Comparison of ENCODE assay signal across 13 mouse cellular contexts in genomic region chr3:30004888-30005405, GRCm38 (mm10).
DNase-seq lines count a peak whose midpoint lies in the region; ATAC-seq lines count a peak whose summit lies in the region.
"Had no signal": no experiment of that assay in that cellular context is flagged by ENCODE, and none has a peak within 500 bp of the region (broad histone marks: within the 10 kb centered on the region; RNA-seq: fewer than 3 reads in every experiment).

No protein-coding gene starts in this region.

- no peak overlapping the region for H3K27ac ChIP-seq in heart, embryonic 14.5 days (replicated peaks in 1 of 2; ENCODE audit: control insufficient read depth in 1 of 2, insufficient read depth in 1 of 2, low read depth in 2 of 2, low read length in 2 of 2)
- H3K27ac ChIP-seq in heart, embryonic 11.5 days (ENCODE audit: low read depth, low read length) = no peak overlapping the region
- peak overlapping the region; percentile 37 for H3K27ac ChIP-seq in lung, embryonic 15.5 days
- no peak overlapping the region for H3K27ac ChIP-seq in forebrain, embryonic 15.5 days (replicated peaks)
- H3K27ac ChIP-seq in limb, embryonic 15.5 days = 0 out of 2 replicates have a peak overlapping the region, but pooled peaks have one; percentile 3
- no peak overlapping the region for H3K27ac ChIP-seq in liver, embryonic 12.5 days
- H3K27ac ChIP-seq: neural tube, embryonic 13.5 days had no signal

- peaks cover 0 to 4% of the 10 kb centered on the region in 2 experiments; a peak in 3 of 4 replicates for H3K4me1 ChIP-seq in heart, embryonic 14.5 days (ENCODE audit: control insufficient read depth in 2 of 2, insufficient read depth in 2 of 2, low read length in 2 of 2)
- no peaks in the 10 kb centered on the region for H3K4me1 ChIP-seq in heart, embryonic 11.5 days (ENCODE audit: control insufficient read depth, insufficient read depth, low read length)
- H3K4me1 ChIP-seq in lung, embryonic 15.5 days = peaks cover 29% of the 10 kb centered on the region
- H3K4me1 ChIP-seq in forebrain, embryonic 15.5 days = 0 out of 2 replicates have a peak, but pooled peaks cover 4% of the 10 kb centered on the region
- H3K4me1 ChIP-seq in limb, embryonic 15.5 days = peaks cover 8% of the 10 kb centered on the region; the same call in 1 of the 2 replicates
- no peaks in the 10 kb centered on the region for H3K4me1 ChIP-seq in liver, embryonic 12.5 days

- DNase-seq in lung, postnatal 25 days (ENCODE audit: low spot score) = no peak
- no peak for DNase-seq in natural killer cell, adult 2 months (ENCODE audit: low spot score in 2 of 2)
- DNase-seq: adrenal gland, postnatal 10 days; cerebellum, adult 2 months; thymus, postnatal 25 days had no signal

- ATAC-seq in heart, embryonic 14.5 days (ENCODE audit: insufficient number of reproducible peaks, insufficient read depth, low FRiP score, low read depth) = no peak
- ATAC-seq in heart, embryonic 11.5 days (replicated peaks; ENCODE audit: insufficient number of reproducible peaks, low FRiP score, low TSS enrichment) = no peak
- ATAC-seq in lung, embryonic 15.5 days (ENCODE audit: borderline replicate concordance, extremely low read depth, low FRiP score, low TSS enrichment) = no peak
- no peak for ATAC-seq in forebrain, embryonic 15.5 days (replicated peaks)
- no peak for ATAC-seq in limb, embryonic 15.5 days (ENCODE audit: insufficient number of reproducible peaks, low FRiP score, low TSS enrichment, low read depth)
- ATAC-seq in liver, embryonic 12.5 days = no peak
- ATAC-seq: CD4-positive, CD25-positive, alpha-beta regulatory T cell, adult 4 months had no signal

- no peaks in the 10 kb centered on the region for H3K9me3 ChIP-seq in heart, embryonic 14.5 days (ENCODE audit: control insufficient read depth, low read length)
- no peaks in the 10 kb centered on the region for H3K9me3 ChIP-seq in heart, embryonic 11.5 days (replicated peaks; ENCODE audit: control insufficient read depth, low read length)
- H3K9me3 ChIP-seq in lung, embryonic 15.5 days = no peaks in the 10 kb centered on the region
- no peaks in the 10 kb centered on the region for H3K9me3 ChIP-seq in forebrain, embryonic 15.5 days
- H3K9me3 ChIP-seq in limb, embryonic 15.5 days = no peaks in the 10 kb centered on the region
- no peaks in the 10 kb centered on the region for H3K9me3 ChIP-seq in liver, embryonic 12.5 days (replicated peaks)
- H3K9me3 ChIP-seq: neural tube, embryonic 13.5 days had no signal

- H3K4me2 ChIP-seq in heart, embryonic 14.5 days (ENCODE audit: low read length) = peak overlapping the region; percentile 22
- H3K4me2 ChIP-seq in heart, embryonic 11.5 days = no peak overlapping the region
- peak overlapping the region; percentile 32 for H3K4me2 ChIP-seq in lung, embryonic 15.5 days
- 0 out of 2 replicates have a peak overlapping the region, but pooled peaks have one; percentile 1 for H3K4me2 ChIP-seq in forebrain, embryonic 15.5 days (replicated peaks)
- H3K4me2 ChIP-seq in limb, embryonic 15.5 days = 0 out of 2 replicates have a peak overlapping the region, but pooled peaks have one; percentile 8
- no peak overlapping the region for H3K4me2 ChIP-seq in liver, embryonic 12.5 days
- H3K4me2 ChIP-seq: neural tube, embryonic 13.5 days had no signal

- no peaks in the 10 kb centered on the region for H3K27me3 ChIP-seq in heart, embryonic 14.5 days (ENCODE audit: control insufficient read depth, insufficient read depth, low read length)
- H3K27me3 ChIP-seq in heart, embryonic 11.5 days (ENCODE audit: control insufficient read depth, insufficient read depth, low read length) = no peaks in the 10 kb centered on the region
- no peaks in the 10 kb centered on the region for H3K27me3 ChIP-seq in lung, embryonic 15.5 days
- H3K27me3 ChIP-seq in forebrain, embryonic 15.5 days = peaks cover 5% of the 10 kb centered on the region; the same call in 1 of the 2 replicates
- no peaks in the 10 kb centered on the region for H3K27me3 ChIP-seq in limb, embryonic 15.5 days
- H3K27me3 ChIP-seq in liver, embryonic 12.5 days (replicated peaks) = 0 out of 2 replicates have a peak, but pooled peaks cover 4% of the 10 kb centered on the region

- no peak overlapping the region for H3K4me3 ChIP-seq in heart, embryonic 14.5 days (ENCODE audit: control insufficient read depth in 1 of 2, insufficient read depth in 1 of 2, low read depth in 1 of 2, low read length in 2 of 2)
- H3K4me3 ChIP-seq in heart, embryonic 11.5 days (ENCODE audit: low read depth, low read length) = no peak overlapping the region
- H3K4me3 ChIP-seq in lung, embryonic 15.5 days = no peak overlapping the region
- no peak overlapping the region for H3K4me3 ChIP-seq in forebrain, embryonic 15.5 days
- H3K4me3 ChIP-seq in limb, embryonic 15.5 days = no peak overlapping the region
- no peak overlapping the region for H3K4me3 ChIP-seq in liver, embryonic 12.5 days
- H3K4me3 ChIP-seq: neural tube, embryonic 13.5 days had no signal

- WGBS in heart, embryonic 14.5 days = 51% methylated on average over 8 of the region's 8 CpGs
- WGBS in heart, embryonic 11.5 days (ENCODE audit: insufficient replicate concordance) = 65% methylated on average over 8 of the region's 8 CpGs
- WGBS in lung, embryonic 15.5 days = 36% methylated on average over 8 of the region's 8 CpGs
- 8% methylated on average over 8 of the region's 8 CpGs for WGBS in forebrain, embryonic 15.5 days
- 34% methylated on average over 8 of the region's 8 CpGs for WGBS in limb, embryonic 15.5 days
- 56% methylated on average over 8 of the region's 8 CpGs for WGBS in liver, embryonic 12.5 days (ENCODE audit: insufficient replicate concordance)

- H3K9ac ChIP-seq in heart, embryonic 14.5 days (ENCODE audit: low read length) = no peak overlapping the region
- H3K9ac ChIP-seq in heart, embryonic 11.5 days (ENCODE audit: low read depth, low read length) = no peak overlapping the region
- H3K9ac ChIP-seq in lung, embryonic 15.5 days = peak overlapping the region; percentile 17; the same call in 1 of the 2 replicates
- H3K9ac ChIP-seq in forebrain, embryonic 15.5 days (replicated peaks) = no peak overlapping the region
- H3K9ac ChIP-seq in limb, embryonic 15.5 days = no peak overlapping the region
- no peak overlapping the region for H3K9ac ChIP-seq in liver, embryonic 12.5 days
- H3K9ac ChIP-seq: neural tube, embryonic 13.5 days had no signal

- 0 out of 2 replicates have a peak, but pooled peaks cover 12% of the 10 kb centered on the region for H3K36me3 ChIP-seq in heart, embryonic 14.5 days (ENCODE audit: control insufficient read depth, insufficient read depth, low read length)
- H3K36me3 ChIP-seq in heart, embryonic 11.5 days (ENCODE audit: control insufficient read depth, insufficient read depth, low read length) = no peaks in the 10 kb centered on the region
- no peaks in the 10 kb centered on the region for H3K36me3 ChIP-seq in lung, embryonic 15.5 days
- no peaks in the 10 kb centered on the region for H3K36me3 ChIP-seq in forebrain, embryonic 15.5 days
- H3K36me3 ChIP-seq in limb, embryonic 15.5 days = no peaks in the 10 kb centered on the region
- no peaks in the 10 kb centered on the region for H3K36me3 ChIP-seq in liver, embryonic 12.5 days
- H3K36me3 ChIP-seq: neural tube, embryonic 13.5 days had no signal

Comparison
In these comparisons a context has a peak if more than half of its experiments do, and no peak if none do; other contexts are left out.
1. H3K4me2 ChIP-seq: peak in heart, embryonic 14.5 days (single experiment), lung, embryonic 15.5 days (single experiment), forebrain, embryonic 15.5 days (single experiment) and limb, embryonic 15.5 days (single experiment); none in heart, embryonic 11.5 days (single experiment) and liver, embryonic 12.5 days (single experiment).
2. H3K27ac ChIP-seq: peak in lung, embryonic 15.5 days (single experiment) and limb, embryonic 15.5 days (single experiment); none in heart, embryonic 14.5 days (0 of 2), heart, embryonic 11.5 days (single experiment), forebrain, embryonic 15.5 days (single experiment) and liver, embryonic 12.5 days (single experiment).